Mouse (Mus musculus) neural tube, embryonic 15.5 days (tissue): ENCODE data around the gene Rdh1. TPM values are rescaled to one million over a fixed set of nuclear protein-coding genes. Genes with fewer than 3 reads are reported as not detected.

Experiments
- ATAC-seq: fragments of 200-750 bp; cut with Nextera tagmentation; 2 replicates; pipeline ENCODE4 v1.8.0; 2017; ENCODE audit warnings: mild to moderate bottlenecking, moderate TSS enrichment, moderate library complexity; ENCODE audit not compliant: low FRiP score
- H3K27ac ChIP-seq: fragments of 300-500 bp; sonication (generic); replicated peaks from 2 replicates; pipeline ENCODE4 v1.5.1; 2015; ENCODE audit warnings: mild to moderate bottlenecking, inconsistent platforms
- H3K27me3 ChIP-seq: fragments of 300-500 bp; sonication (generic); replicated peaks from 2 replicates; pipeline ENCODE4 v1.6.1; 2015; ENCODE audit warnings: inconsistent platforms
- H3K36me3 ChIP-seq: fragments of 300-500 bp; sonication (generic); 2 replicates; pipeline ENCODE4 v1.6.1; 2015; ENCODE audit warnings: inconsistent platforms
- H3K4me1 ChIP-seq: fragments of 300-500 bp; sonication (generic); 2 replicates; pipeline ENCODE4 v1.6.1; 2015; ENCODE audit warnings: inconsistent platforms
- H3K4me2 ChIP-seq: fragments of 300-500 bp; sonication (generic); 2 replicates; pipeline ENCODE4 v1.6.1; 2015; ENCODE audit warnings: inconsistent platforms, mild to moderate bottlenecking, moderate library complexity
- H3K4me3 ChIP-seq: fragments of 300-500 bp; sonication (generic); replicated peaks from 2 replicates; pipeline ENCODE4 v1.5.1; 2015; ENCODE audit warnings: mild to moderate bottlenecking, inconsistent platforms
- H3K9ac ChIP-seq: fragments of 300-500 bp; sonication (generic); replicated peaks from 2 replicates; pipeline ENCODE4 v1.6.1; 2015; ENCODE audit warnings: mild to moderate bottlenecking, inconsistent platforms
- H3K9me3 ChIP-seq: fragments of 300-500 bp; sonication (generic); replicated peaks from 2 replicates; pipeline ENCODE4 v1.6.1; 2016; ENCODE audit warnings: inconsistent platforms
- WGBS: fragments of 180-500 bp; shearing (Covaris S2); methylation state at CpG from one replicate; pipeline ENCODE4 v1.1.7; 2015; ENCODE audit warnings: mixed read lengths; 5-methylcytosine and 5-hydroxymethylcytosine counted together
- polyA plus RNA-seq: library from polyadenylated mRNA; unstranded; fragments of >200 nt; fragmentation: Nextera tagmentation; extraction: Ambion mirVana; gene quantifications from 2 replicates; pipeline ENCODE4 v1.2.1, GENCODE M21; 2015

The Rdh1 gene
- polyA plus RNA-seq, 1 experiment from 2014 or later: not detected

DNA sequence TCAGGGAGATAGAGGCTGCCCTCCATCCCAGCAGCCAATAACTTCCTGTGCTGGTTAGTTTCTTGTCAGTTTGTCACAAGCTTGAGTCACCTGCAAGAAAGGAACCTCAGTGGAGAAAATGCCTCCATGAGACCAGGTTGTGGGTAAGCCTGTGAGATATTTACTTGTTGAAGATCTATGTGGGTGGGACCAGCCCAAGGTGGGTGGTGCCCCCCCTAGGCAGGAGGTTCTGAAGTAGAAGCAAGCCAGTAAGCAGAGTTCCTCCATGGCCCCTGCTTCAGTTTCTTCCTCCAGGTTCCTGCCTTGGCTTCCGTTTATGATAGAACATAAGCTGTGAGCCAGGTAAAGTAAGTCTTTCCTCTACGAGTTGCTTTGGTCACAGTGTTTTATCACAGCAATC lies 23.3 kb upstream of the Rdh1 start:
- no peak overlapping the region for H3K9ac ChIP-seq
- ATAC-seq: no peak
- 78% methylated on average over 2 of the region's 2 CpGs for WGBS
- no peak overlapping the region for H3K4me3 ChIP-seq
- no peak overlapping the region for H3K27ac ChIP-seq
- no peaks in the 10 kb centered on the region for H3K36me3 ChIP-seq
- no peaks in the 10 kb centered on the region for H3K9me3 ChIP-seq
- no peak overlapping the region for H3K4me2 ChIP-seq
- H3K4me1 ChIP-seq: peaks cover 15% of the 10 kb centered on the region
- H3K27me3 ChIP-seq: 0 out of 2 replicates have a peak, but pooled peaks cover 3% of the 10 kb centered on the region

- Histone ChIP-seq H3K4me3 (no peak overlapping the region), H3K4me1 (peaks cover 13% of the 10 kb centered on the region), H3K9ac (no peak overlapping the region), H3K36me3 (peaks cover 6% of the 10 kb centered on the region), H3K4me2 (no peak overlapping the region), H3K27me3 (0 out of 2 replicates have a peak, but pooled peaks cover 3% of the 10 kb centered on the region), H3K9me3 (no peaks in the 10 kb centered on the region), H3K27ac (no peak overlapping the region)
- WGBS: 73% methylated on average over 4 of the region's 4 CpGs
- ATAC-seq: no peak
Measured at GRCm38 (mm10) chr10:127736916-127737315, 22.6 kb upstream of the Rdh1 start.

GRCm38 (mm10) chr10:127737552-127737951 lies 22.0 kb upstream of the Rdh1 start:
- Histone ChIP-seq H3K4me2 (no peak overlapping the region), H3K4me1 (peaks cover 13% of the 10 kb centered on the region), H3K9me3 (no peaks in the 10 kb centered on the region), H3K9ac (no peak overlapping the region), H3K27me3 (0 out of 2 replicates have a peak, but pooled peaks cover 3% of the 10 kb centered on the region), H3K27ac (no peak overlapping the region), H3K4me3 (no peak overlapping the region), H3K36me3 (peaks cover 12% of the 10 kb centered on the region)
- no peak for ATAC-seq
- 27% methylated on average over 2 of the region's 2 CpGs for WGBS

DNA sequence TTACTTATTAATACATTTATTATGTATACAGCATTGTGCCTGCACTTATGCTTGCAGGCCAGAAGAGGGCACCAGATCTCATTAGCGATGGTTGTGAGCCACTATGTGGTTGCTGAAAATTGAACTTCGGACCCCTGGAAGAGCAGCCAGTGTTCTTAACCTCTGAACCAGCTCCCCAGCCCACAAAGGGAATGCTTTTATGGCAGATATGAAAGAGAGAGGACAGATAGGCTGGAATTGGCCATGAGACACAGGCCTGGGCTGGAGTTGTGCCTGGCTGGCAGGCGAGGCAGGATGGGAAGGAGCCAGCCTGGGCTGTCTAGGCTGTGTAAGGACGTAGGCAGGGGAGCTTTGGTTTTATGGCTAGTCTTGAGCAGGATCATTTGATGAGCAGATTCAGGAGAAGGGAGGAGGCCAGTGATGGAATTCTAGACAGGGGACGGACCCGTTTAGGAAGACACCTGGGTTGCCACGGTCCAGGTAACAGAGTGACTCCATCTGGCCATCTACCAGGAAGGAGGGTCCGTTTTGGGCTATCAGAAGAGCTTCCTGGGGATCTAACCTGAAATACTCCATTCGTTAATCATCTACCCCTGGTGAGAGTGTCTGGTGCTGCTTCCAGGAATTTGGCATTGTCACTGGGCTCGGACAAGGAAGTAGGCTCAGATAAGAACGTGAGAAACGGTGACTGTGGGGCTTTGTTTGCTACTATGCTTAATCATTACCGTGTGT lies 21.2 kb upstream of the Rdh1 start:
- Histone ChIP-seq H3K9ac (no peak overlapping the region), H3K9me3 (no peaks in the 10 kb centered on the region), H3K36me3 (peaks cover 20% of the 10 kb centered on the region), H3K4me3 (no peak overlapping the region), H3K4me2 (peak overlapping the region; percentile 60; the same call in 1 of the 2 replicates), H3K27me3 (0 out of 2 replicates have a peak, but pooled peaks cover 3% of the 10 kb centered on the region), H3K4me1 (peaks cover 13% of the 10 kb centered on the region), H3K27ac (no peak overlapping the region)
- ATAC-seq: no peak
- 53% methylated on average over 13 of the region's 13 CpGs for WGBS

GRCm38 (mm10) chr10:127739083-127739660 lies 20.3 kb upstream of the Rdh1 start, which contains the start of gene Zbtb39:
Gene Zbtb39, plus strand, starts transcription at chr10:127739538.
- H3K9ac ChIP-seq: peak within 1 kb of the TSS; percentile 93
- no peaks in the 10 kb centered on the region for H3K27me3 ChIP-seq
- H3K4me3 ChIP-seq: peak within 1 kb of the TSS; percentile 91
- peak; percentile 85 for ATAC-seq
- H3K4me2 ChIP-seq: peak within 1 kb of the TSS; percentile 60
- peaks cover 13% of the 10 kb centered on the region for H3K4me1 ChIP-seq
- H3K36me3 ChIP-seq: peaks cover 28% of the 10 kb centered on the region
- WGBS: under 1% methylated on average over 59 of the region's 61 CpGs
- peak within 1 kb of the TSS; percentile 81 for H3K27ac ChIP-seq
- H3K9me3 ChIP-seq: no peaks in the 10 kb centered on the region

DNA sequence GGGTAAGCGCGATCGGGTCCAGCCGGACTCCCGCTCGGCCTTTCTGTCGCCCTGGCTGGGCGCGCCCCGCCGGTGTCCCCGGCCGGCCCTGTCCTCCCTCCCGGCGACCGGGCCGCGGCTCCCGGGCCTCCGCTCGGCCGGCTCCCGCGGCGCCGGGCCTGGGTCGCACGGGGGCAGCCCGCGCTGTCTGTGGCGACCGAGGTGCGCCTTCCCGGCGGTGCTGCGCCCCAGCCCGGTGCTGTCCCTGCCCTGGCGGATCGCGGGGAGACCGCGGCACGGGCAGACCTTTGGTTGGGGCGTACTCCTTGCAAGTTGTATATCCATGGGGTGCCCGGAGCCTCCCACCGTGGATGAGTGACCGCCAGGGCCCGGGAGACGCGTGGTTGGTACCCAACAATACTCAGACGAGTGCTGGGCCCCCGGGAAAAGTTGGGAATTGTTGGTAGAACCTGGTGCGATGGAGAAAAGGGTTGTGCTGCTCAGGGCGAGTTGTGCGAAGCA lies 19.8 kb upstream of the Rdh1 start:
- ATAC-seq: peak; percentile 42
- peak overlapping the region; percentile 93 for H3K9ac ChIP-seq
- H3K27ac ChIP-seq: peak overlapping the region; percentile 81
- peak overlapping the region; percentile 60 for H3K4me2 ChIP-seq
- H3K27me3 ChIP-seq: no peaks in the 10 kb centered on the region
- H3K4me3 ChIP-seq: peak overlapping the region; percentile 91
- under 1% methylated on average over 46 of the region's 55 CpGs for WGBS
- peaks cover 33% of the 10 kb centered on the region for H3K36me3 ChIP-seq
- H3K4me1 ChIP-seq: peaks cover 13% of the 10 kb centered on the region
- no peaks in the 10 kb centered on the region for H3K9me3 ChIP-seq

GRCm38 (mm10) chr10:127744661-127745060 lies 14.9 kb upstream of the Rdh1 start:
- H3K36me3 ChIP-seq: peaks cover 57% of the 10 kb centered on the region
- ATAC-seq: no peak
- WGBS: 68% methylated on average over 5 of the region's 5 CpGs
- H3K27ac ChIP-seq: no peak overlapping the region
- H3K9me3 ChIP-seq: no peaks in the 10 kb centered on the region
- H3K27me3 ChIP-seq: no peaks in the 10 kb centered on the region
- no peak overlapping the region for H3K4me3 ChIP-seq
- no peak overlapping the region for H3K4me2 ChIP-seq
- peaks cover 21% of the 10 kb centered on the region for H3K4me1 ChIP-seq
- H3K9ac ChIP-seq: no peak overlapping the region

GRCm38 (mm10) chr10:127745886-127746285 lies 13.6 kb upstream of the Rdh1 start:
- Histone ChIP-seq H3K36me3 (peaks cover 57% of the 10 kb centered on the region), H3K9ac (no peak overlapping the region), H3K4me3 (no peak overlapping the region), H3K4me2 (no peak overlapping the region), H3K27ac (no peak overlapping the region), H3K9me3 (no peaks in the 10 kb centered on the region), H3K27me3 (no peaks in the 10 kb centered on the region), H3K4me1 (peaks cover 16% of the 10 kb centered on the region)
- WGBS: 79% methylated on average over 5 of the region's 5 CpGs
- ATAC-seq: no peak

DNA sequence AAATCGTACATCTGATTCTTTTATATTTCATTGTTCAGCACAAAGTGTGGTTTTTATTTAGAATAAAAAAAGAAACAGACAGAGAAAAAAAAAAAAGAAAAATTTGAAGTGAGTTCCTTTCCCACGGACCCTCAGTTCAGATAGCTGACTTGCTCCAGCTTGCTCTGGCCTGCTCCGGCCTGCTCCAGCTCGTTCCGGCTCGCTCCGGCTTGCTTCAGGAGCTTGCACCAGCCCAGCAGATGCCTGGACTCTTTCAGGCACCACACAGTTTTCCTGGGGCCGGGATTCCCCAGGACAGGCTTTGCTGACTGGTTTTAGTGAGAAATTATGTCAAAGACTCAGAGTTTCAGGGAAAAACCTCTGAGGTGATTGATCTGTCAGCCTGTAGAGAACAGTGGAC lies 12.3 kb upstream of the Rdh1 start:
- no peaks in the 10 kb centered on the region for H3K27me3 ChIP-seq
- peaks cover 48% of the 10 kb centered on the region for H3K36me3 ChIP-seq
- no peak overlapping the region for H3K4me2 ChIP-seq
- no peak overlapping the region for H3K9ac ChIP-seq
- ATAC-seq: no peak
- peaks cover 12% of the 10 kb centered on the region for H3K4me1 ChIP-seq
- no peak overlapping the region for H3K27ac ChIP-seq
- no peaks in the 10 kb centered on the region for H3K9me3 ChIP-seq
- no peak overlapping the region for H3K4me3 ChIP-seq
- WGBS: 96% methylated on average over 8 of the region's 8 CpGs

GRCm38 (mm10) chr10:127748847-127749612 lies 10.5 kb upstream of the Rdh1 start:
- no peak overlapping the region; the same call in 1 of the 2 replicates for H3K9ac ChIP-seq
- 8% methylated on average over 8 of the region's 8 CpGs for WGBS

GRCm38 (mm10) chr10:127750136-127750777 lies 9.3 kb upstream of the Rdh1 start:
- Histone ChIP-seq H3K9me3 (no peaks in the 10 kb centered on the region), H3K9ac (0 out of 2 replicates have a peak overlapping the region, but pooled peaks have one; percentile 24), H3K27ac (peak overlapping the region; percentile 13; the same call in 1 of the 2 replicates), H3K27me3 (no peaks in the 10 kb centered on the region), H3K36me3 (peaks cover 19% of the 10 kb centered on the region), H3K4me3 (peak overlapping the region; percentile 21), H3K4me1 (peaks cover 12% of the 10 kb centered on the region), H3K4me2 (peak overlapping the region; percentile 46)
- ATAC-seq: peak; percentile 21; the same call in 1 of the 2 replicates
- 58% methylated on average over 24 of the region's 24 CpGs for WGBS

More at GRCm38 (mm10) chr10:127748847-127749612, 10.5 kb upstream of the Rdh1 start:
- H3K27ac ChIP-seq: no peak overlapping the region
- peaks cover 12% of the 10 kb centered on the region for H3K4me1 ChIP-seq
- no peaks in the 10 kb centered on the region for H3K9me3 ChIP-seq
- ATAC-seq: no peak
- no peaks in the 10 kb centered on the region for H3K27me3 ChIP-seq
- no peak overlapping the region for H3K4me3 ChIP-seq
- H3K4me2 ChIP-seq: peak overlapping the region; percentile 46
- peaks cover 30% of the 10 kb centered on the region for H3K36me3 ChIP-seq
